Mouse (Mus musculus): ENCODE measurements at regions not wholly inside any gene's neighbourhood (a gene's known extent, or its start where the extent isn't known, plus 50 kb on each side); places are given as distances from the start of the nearest gene placed in this dataset.

DNA sequence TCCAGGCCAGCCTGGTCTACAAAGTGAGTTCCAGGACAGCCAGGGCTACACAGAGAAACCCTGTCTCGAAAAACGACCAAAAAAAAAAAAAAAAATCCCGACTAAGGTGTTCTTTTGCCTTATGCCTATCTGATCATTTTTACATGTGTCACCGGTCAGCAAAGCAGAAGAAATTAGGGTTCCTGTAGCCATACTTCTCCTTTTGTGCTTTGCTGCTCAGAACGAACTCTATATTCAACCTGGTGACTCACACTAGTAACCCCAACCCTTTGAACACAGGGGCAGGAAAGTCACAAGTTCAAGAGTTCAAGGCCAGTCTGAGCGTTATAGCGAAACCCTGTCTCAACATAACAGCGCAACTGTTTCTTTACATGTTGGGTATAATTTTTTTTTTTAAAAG is 108.7 kb upstream of the Tbc1d5 start:
- TF ChIP-seq POLR2A (IDR thresholded peaks at IDR 0.05; ENCODE audit: borderline replicate concordance, low read depth, low read length) (no peak), CTCF (IDR thresholded peaks at IDR 0.05; ENCODE audit: low read depth, low read length) (no peak)

Measured in bone marrow macrophage, adult 2 months (primary cell).